Mouse (Mus musculus) testis, adult 2 months (tissue): Measurements from ENCODE around the gene Ldb1.

Source experiments
- CTCF ChIP-seq: fragments of 200-500 bp; IDR thresholded peaks from 2 replicates; pipeline ENCODE4 v1.5.1; 2012; ENCODE audit warnings: low read depth, mild to moderate bottlenecking, inconsistent platforms, low read length, moderate library complexity; ENCODE audit not compliant: control insufficient read depth, insufficient read depth, insufficient replicate concordance
- POLR2A ChIP-seq: fragments of 200-500 bp; IDR thresholded peaks from 2 replicates; pipeline ENCODE4 v1.6.1; 2012; ENCODE audit warnings: low read depth, mild to moderate bottlenecking, inconsistent platforms, low read length, moderate library complexity; ENCODE audit not compliant: control insufficient read depth

- TF ChIP-seq CTCF, result no peak
- no peak for TF ChIP-seq POLR2A
Measured at GRCm38 (mm10) chr19:46028747-46029320, 16.2 kb downstream of the Ldb1 start.
